Mouse (Mus musculus): ENCODE results near the gene Ciapin1. TPM values are rescaled to one million over a fixed set of nuclear protein-coding genes. Genes with fewer than 3 reads are reported as not detected.
"Not testable (repeated sequence)": the region's sequence is repeated elsewhere in the genome, so short reads cannot be mapped to it uniquely, and the experiment has no call there.

Ciapin1 gene
- polyA plus RNA-seq, 1 experiment: 32.8 TPM

- no peak overlapping the region for H3K4me3 ChIP-seq (ENCODE audit: extremely low read depth, insufficient read depth, insufficient read length)
- DNase-seq (ENCODE audit: low read depth in 1 of 2, low spot score in 2 of 2): no peak
- TF ChIP-seq CTCF (IDR thresholded peaks at IDR 0.05; ENCODE audit: extremely low read depth, insufficient read depth, insufficient read length, insufficient replicate concordance) (no peak), POLR2A (IDR thresholded peaks at IDR 0.05; ENCODE audit: low read depth, low read length) (no peak)
- H3K4me1 ChIP-seq (ENCODE audit: control insufficient read depth, insufficient read depth, insufficient read length): peaks cover 4% of the 10 kb centered on the region; the same call in 1 of the 2 replicates
- no peaks in the 10 kb centered on the region for H3K27me3 ChIP-seq (ENCODE audit: control insufficient read depth, insufficient read depth, low read length)
- H3K36me3 ChIP-seq (ENCODE audit: control insufficient read depth, insufficient read depth, low read length): peaks cover 1% of the 10 kb centered on the region; the same call in 1 of the 2 replicates
- no peak overlapping the region for H3K27ac ChIP-seq (ENCODE audit: insufficient read depth, low read length)
- 75% methylated on average over 11 of the region's 11 CpGs for WGBS
Observed at GRCm38 (mm10) chr8:94836456-94837240, 1.5 kb downstream of the Ciapin1 start.

- not testable (repeated sequence) for H3K36me3 ChIP-seq (ENCODE audit: control insufficient read depth, insufficient read depth, low read length); DNase-seq (ENCODE audit: low read depth in 1 of 2, low spot score in 2 of 2); H3K4me1 ChIP-seq (ENCODE audit: control insufficient read depth, insufficient read depth, insufficient read length); H3K4me3 ChIP-seq (ENCODE audit: extremely low read depth, insufficient read depth, insufficient read length); H3K27me3 ChIP-seq (ENCODE audit: control insufficient read depth, insufficient read depth, low read length); H3K27ac ChIP-seq (ENCODE audit: insufficient read depth, low read length)
- 97% methylated on average over 13 of the region's 13 CpGs for WGBS
Observed at GRCm38 (mm10) chr8:94835751-94836150, 2.4 kb downstream of the Ciapin1 start.

- 68% methylated on average over 7 of the region's 7 CpGs for WGBS
- not testable (repeated sequence) for DNase-seq (ENCODE audit: low read depth in 1 of 2, low spot score in 2 of 2); H3K36me3 ChIP-seq (ENCODE audit: control insufficient read depth, insufficient read depth, low read length); H3K4me1 ChIP-seq (ENCODE audit: control insufficient read depth, insufficient read depth, insufficient read length); H3K27ac ChIP-seq (ENCODE audit: insufficient read depth, low read length); H3K4me3 ChIP-seq (ENCODE audit: extremely low read depth, insufficient read depth, insufficient read length); H3K27me3 ChIP-seq (ENCODE audit: control insufficient read depth, insufficient read depth, low read length)
Observed at GRCm38 (mm10) chr8:94833901-94834405, 4.2 kb downstream of the Ciapin1 start.

GRCm38 (mm10) chr8:94828284-94828683, 9.9 kb downstream of the Ciapin1 start:
- WGBS: 80% methylated on average over 6 of the region's 6 CpGs
- Histone ChIP-seq H3K27ac (ENCODE audit: insufficient read depth, low read length) (no peak overlapping the region), H3K4me1 (ENCODE audit: control insufficient read depth, insufficient read depth, insufficient read length) (no peaks in the 10 kb centered on the region), H3K27me3 (ENCODE audit: control insufficient read depth, insufficient read depth, low read length) (no peaks in the 10 kb centered on the region), H3K4me3 (ENCODE audit: extremely low read depth, insufficient read depth, insufficient read length) (no peak overlapping the region), H3K36me3 (ENCODE audit: control insufficient read depth, insufficient read depth, low read length) (peaks cover 16% of the 10 kb centered on the region)
- TF ChIP-seq POLR2A (IDR thresholded peaks at IDR 0.05; ENCODE audit: low read depth, low read length) (no peak), CTCF (IDR thresholded peaks at IDR 0.05; ENCODE audit: extremely low read depth, insufficient read depth, insufficient read length, insufficient replicate concordance) (no peak)
- no peak for DNase-seq (ENCODE audit: low read depth in 1 of 2, low spot score in 2 of 2)

- Histone ChIP-seq H3K27ac (ENCODE audit: insufficient read depth, low read length) (no peak overlapping the region), H3K27me3 (ENCODE audit: control insufficient read depth, insufficient read depth, low read length) (no peaks in the 10 kb centered on the region), H3K4me3 (ENCODE audit: extremely low read depth, insufficient read depth, insufficient read length) (no peak overlapping the region), H3K36me3 (ENCODE audit: control insufficient read depth, insufficient read depth, low read length) (peaks cover 20% of the 10 kb centered on the region), H3K4me1 (ENCODE audit: control insufficient read depth, insufficient read depth, insufficient read length) (no peaks in the 10 kb centered on the region)
- 83% methylated on average over 5 of the region's 5 CpGs for WGBS
- DNase-seq (ENCODE audit: low read depth in 1 of 2, low spot score in 2 of 2): no peak
- TF ChIP-seq POLR2A (IDR thresholded peaks at IDR 0.05; ENCODE audit: low read depth, low read length): no peak
- TF ChIP-seq CTCF (IDR thresholded peaks at IDR 0.05; ENCODE audit: extremely low read depth, insufficient read depth, insufficient read length, insufficient replicate concordance): no peak
Observed at GRCm38 (mm10) chr8:94826210-94826609, 11.9 kb downstream of the Ciapin1 start.

- Histone ChIP-seq H3K27me3 (ENCODE audit: control insufficient read depth, insufficient read depth, low read length) (no peaks in the 10 kb centered on the region), H3K36me3 (ENCODE audit: control insufficient read depth, insufficient read depth, low read length) (peaks cover 23% of the 10 kb centered on the region), H3K27ac (ENCODE audit: insufficient read depth, low read length) (no peak overlapping the region), H3K4me1 (ENCODE audit: control insufficient read depth, insufficient read depth, insufficient read length) (no peaks in the 10 kb centered on the region), H3K4me3 (ENCODE audit: extremely low read depth, insufficient read depth, insufficient read length) (no peak overlapping the region)
- DNase-seq (ENCODE audit: low read depth in 1 of 2, low spot score in 2 of 2): no peak
- no peak for TF ChIP-seq POLR2A (IDR thresholded peaks at IDR 0.05; ENCODE audit: low read depth, low read length)
- TF ChIP-seq CTCF (IDR thresholded peaks at IDR 0.05; ENCODE audit: extremely low read depth, insufficient read depth, insufficient read length, insufficient replicate concordance): no peak
- 93% methylated on average over 6 of the region's 6 CpGs for WGBS
Observed at GRCm38 (mm10) chr8:94825170-94825569, 13.0 kb downstream of the Ciapin1 start.
